Mouse (Mus musculus) liver, embryonic 13.5 days (tissue): ENCODE results near the gene Rassf5. TPM values are rescaled to one million over a fixed set of nuclear protein-coding genes. Genes with fewer than 3 reads are reported as not detected.
A peak's percentile ranks its signal among the peaks of the same experiment; 100 is the strongest.

Experiments
- ATAC-seq: fragments of 200-750 bp; cut with Nextera tagmentation; 2 replicates; pipeline ENCODE4 v1.8.0; 2017; ENCODE audit warnings: low read depth, mild to moderate bottlenecking, moderate number of reproducible peaks, moderate library complexity
- DNase-seq: peaks from one replicate; pipeline ENCODE4 v3.0.0; 2022
- H3K27ac ChIP-seq: fragments of 300-500 bp; sonication (generic); 2 replicates; pipeline ENCODE4 v1.5.1; 2015; ENCODE audit warnings: moderate library complexity, mild to moderate bottlenecking, inconsistent platforms
- H3K27me3 ChIP-seq: fragments of 300-500 bp; sonication (generic); 2 replicates; pipeline ENCODE4 v1.6.1; 2015; ENCODE audit warnings: mild to moderate bottlenecking, inconsistent platforms
- H3K36me3 ChIP-seq: fragments of 300-500 bp; sonication (generic); 2 replicates; pipeline ENCODE4 v1.6.1; 2015; ENCODE audit warnings: mild to moderate bottlenecking, inconsistent platforms
- H3K4me1 ChIP-seq: fragments of 300-500 bp; sonication (generic); replicated peaks from 2 replicates; pipeline ENCODE4 v1.6.1; 2015; ENCODE audit warnings: inconsistent platforms
- H3K4me2 ChIP-seq: fragments of 300-500 bp; sonication (generic); 2 replicates; pipeline ENCODE4 v1.6.1; 2015; ENCODE audit warnings: inconsistent platforms, mild to moderate bottlenecking, moderate library complexity
- H3K4me3 ChIP-seq: fragments of 300-500 bp; sonication (generic); replicated peaks from 2 replicates; pipeline ENCODE4 v1.5.1; 2015; ENCODE audit warnings: mild to moderate bottlenecking, inconsistent platforms
- H3K9ac ChIP-seq: fragments of 300-500 bp; sonication (generic); 2 replicates; pipeline ENCODE4 v1.6.1; 2015; ENCODE audit warnings: mild to moderate bottlenecking, inconsistent platforms
- H3K9me3 ChIP-seq: fragments of 300-500 bp; sonication (generic); replicated peaks from 2 replicates; pipeline ENCODE4 v1.6.1; 2016; ENCODE audit warnings: inconsistent platforms
- WGBS: fragments of 180-500 bp; shearing (Covaris S2); methylation state at CpG from one replicate; pipeline ENCODE4 v1.1.7; 2015; ENCODE audit not compliant: insufficient replicate concordance; 5-methylcytosine and 5-hydroxymethylcytosine counted together
- polyA plus RNA-seq: library from polyadenylated mRNA; unstranded; fragments of >200 nt; fragmentation: Nextera tagmentation; extraction: Ambion mirVana; gene quantifications from 2 replicates; pipeline ENCODE4 v1.2.1, GENCODE M21; 2015

Rassf5 gene
- polyA plus RNA-seq, 1 experiment from 2014 or later: 3.9 TPM

DNA sequence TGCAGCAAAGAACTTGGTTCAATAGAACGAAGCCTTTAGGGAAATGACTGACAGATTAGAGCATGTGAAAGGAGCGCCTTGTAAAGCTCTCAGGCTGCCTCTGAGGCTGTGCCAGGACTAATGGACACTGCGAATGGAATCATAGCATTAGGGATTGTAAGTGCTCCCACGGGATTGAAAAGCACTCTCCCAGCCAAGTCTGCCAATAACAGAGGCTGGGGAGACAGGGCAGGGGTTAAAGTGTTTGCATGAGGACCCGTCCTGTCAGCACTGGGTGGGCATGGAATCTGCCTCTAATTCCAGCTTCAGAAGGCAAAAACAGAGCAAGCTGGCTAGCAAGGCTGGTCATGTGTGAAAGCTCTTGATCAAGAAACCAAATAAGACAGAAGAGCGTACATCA, 110.8 kb downstream of the Rassf5 start:
- peaks cover 5% of the 10 kb centered on the region; the same call in 1 of the 2 replicates for H3K9me3 ChIP-seq
- peak overlapping the region; percentile 96 for H3K27ac ChIP-seq
- no peak for DNase-seq
- no peaks in the 10 kb centered on the region for H3K27me3 ChIP-seq
- peaks cover 50% of the 10 kb centered on the region for H3K4me1 ChIP-seq
- 86% methylated on average over 6 of the region's 6 CpGs for WGBS
- peak overlapping the region; percentile 91; the same call in 1 of the 2 replicates for H3K9ac ChIP-seq
- H3K36me3 ChIP-seq: peaks cover 45% of the 10 kb centered on the region
- peak overlapping the region; percentile 93 for H3K4me2 ChIP-seq
- ATAC-seq: no peak
- peak overlapping the region; percentile 87 for H3K4me3 ChIP-seq

Other genes with a start within 250 kb of the Rassf5 start
- not detected in 2 replicates for gene Il10, start 225.4 kb downstream of the Rassf5 start, polyA plus RNA-seq
- 12.0 and 12.3 TPM in 2 replicates for gene Mapkapk2, start 147.4 kb downstream of the Rassf5 start, polyA plus RNA-seq
- gene Dyrk3, start 106.9 kb downstream of the Rassf5 start, polyA plus RNA-seq: 16.9 and 19.8 TPM in 2 replicates
- 32.3 and 34.4 TPM in 2 replicates for gene Eif2d, start 92.1 kb downstream of the Rassf5 start, polyA plus RNA-seq
- 4.9 and 5.5 TPM in 2 replicates for gene Ikbke, start 34.3 kb upstream of the Rassf5 start, polyA plus RNA-seq